Mouse (Mus musculus): Measurements from ENCODE around the gene Gabbr2.

The Gabbr2 gene

GRCm38 (mm10) chr4:46866070-46866469 is 125.6 kb downstream of the Gabbr2 start:
- DNase-seq (ENCODE audit: low read depth, low spot score) = no peak

GRCm38 (mm10) chr4:46863721-46864120 is 128.0 kb downstream of the Gabbr2 start:
- no peak for DNase-seq (ENCODE audit: low read depth, low spot score)

DNA sequence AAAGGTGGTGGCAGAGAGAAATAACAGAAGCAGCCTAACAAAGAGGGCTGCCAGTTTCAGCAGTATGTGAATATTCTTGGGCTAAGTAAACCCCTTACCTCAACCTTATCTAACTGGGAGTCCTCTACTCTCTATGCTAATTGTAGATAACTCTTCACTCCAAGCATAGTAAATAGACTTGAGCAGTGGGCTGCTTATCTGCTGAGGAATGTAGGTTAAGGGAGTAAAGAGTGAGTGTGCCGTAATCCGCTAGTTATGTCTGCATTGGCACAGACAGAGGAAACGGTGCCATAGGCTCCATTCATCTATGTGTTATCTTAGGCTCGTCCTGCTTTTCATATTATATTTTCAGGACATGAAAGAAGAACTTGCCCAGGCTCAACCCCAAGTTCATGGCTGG is 129.0 kb downstream of the Gabbr2 start:
- DNase-seq (ENCODE audit: low read depth, low spot score) = no peak

- DNase-seq (ENCODE audit: low read depth, low spot score) = no peak
Measured at GRCm38 (mm10) chr4:46860586-46860985, 131.1 kb downstream of the Gabbr2 start.

DNA sequence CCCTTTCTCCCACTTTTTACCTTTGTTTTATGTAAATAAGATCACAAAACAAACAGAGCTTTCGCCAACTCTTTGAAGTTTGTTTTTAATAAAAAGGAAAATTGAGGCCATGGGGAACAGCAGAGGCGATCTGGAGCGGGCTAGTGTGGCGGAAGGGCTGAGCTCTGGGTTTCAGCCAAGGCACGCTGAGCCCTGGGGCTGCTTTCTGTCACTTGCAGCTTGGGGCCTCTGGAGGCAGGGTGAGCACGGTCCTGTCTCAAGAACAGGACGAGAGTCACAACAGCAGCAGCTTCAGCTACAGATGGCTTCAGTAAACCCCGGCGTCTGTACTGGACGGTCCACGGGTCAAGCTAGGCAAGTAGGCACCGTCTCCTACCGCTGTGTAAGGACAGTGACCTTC is 132.8 kb downstream of the Gabbr2 start:
- peak; percentile 46 for DNase-seq (ENCODE audit: low read depth, low spot score)

DNA sequence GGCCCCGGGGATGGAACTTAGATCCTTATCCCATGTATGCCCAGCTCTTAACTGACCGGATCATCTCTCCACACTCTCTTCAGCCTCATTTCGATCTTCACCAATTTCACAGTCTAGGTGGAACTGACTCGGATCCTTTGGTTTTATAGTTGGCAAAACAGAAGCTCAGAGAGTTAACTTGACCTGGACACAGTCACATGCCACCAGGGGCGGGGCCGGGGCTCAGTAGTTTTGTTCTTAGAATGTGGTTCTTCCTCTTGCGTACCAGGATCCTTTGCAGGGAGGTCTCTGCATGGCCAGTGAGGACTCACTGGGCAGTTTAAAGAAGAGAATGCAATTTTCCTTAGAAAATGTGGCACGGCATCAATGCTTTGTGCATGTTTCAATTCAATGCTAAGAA is 135.5 kb downstream of the Gabbr2 start:
- no peak for DNase-seq (ENCODE audit: low read depth, low spot score)

DNA sequence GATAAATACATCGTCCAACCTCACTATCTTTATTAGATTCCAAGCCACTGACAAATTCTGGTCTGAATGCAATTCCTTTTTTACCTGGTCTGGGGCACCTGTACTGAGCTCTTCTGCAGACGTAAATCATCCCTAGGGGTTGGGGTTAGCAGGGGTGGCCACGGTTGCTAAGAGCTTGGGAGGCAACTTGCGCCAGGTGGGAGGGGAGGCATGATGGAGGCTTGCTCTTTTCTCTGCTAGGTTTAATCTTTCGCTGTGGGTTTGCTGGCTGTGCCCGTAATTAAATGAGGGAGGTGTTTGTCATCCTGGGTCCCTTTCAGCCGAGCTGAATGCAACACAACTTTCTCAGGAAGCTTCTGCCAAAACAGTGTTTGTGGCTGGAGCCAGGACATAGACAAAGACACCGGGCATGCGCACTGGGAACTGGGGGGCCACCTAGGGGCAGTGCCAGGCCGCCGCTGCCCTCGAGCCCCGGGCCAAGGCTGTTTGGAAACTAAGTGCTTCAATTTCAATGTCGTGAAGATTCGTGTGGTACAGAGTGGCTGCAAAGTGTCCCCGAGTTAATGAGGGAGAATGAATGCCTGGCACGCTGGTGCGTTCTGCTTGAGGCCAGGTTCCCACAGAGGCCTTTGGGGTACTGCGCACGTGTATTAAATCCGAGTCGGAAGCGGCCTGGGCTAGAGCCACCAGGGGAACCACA is 136.8 kb downstream of the Gabbr2 start:
- no peak for DNase-seq (ENCODE audit: low read depth, low spot score)

DNA sequence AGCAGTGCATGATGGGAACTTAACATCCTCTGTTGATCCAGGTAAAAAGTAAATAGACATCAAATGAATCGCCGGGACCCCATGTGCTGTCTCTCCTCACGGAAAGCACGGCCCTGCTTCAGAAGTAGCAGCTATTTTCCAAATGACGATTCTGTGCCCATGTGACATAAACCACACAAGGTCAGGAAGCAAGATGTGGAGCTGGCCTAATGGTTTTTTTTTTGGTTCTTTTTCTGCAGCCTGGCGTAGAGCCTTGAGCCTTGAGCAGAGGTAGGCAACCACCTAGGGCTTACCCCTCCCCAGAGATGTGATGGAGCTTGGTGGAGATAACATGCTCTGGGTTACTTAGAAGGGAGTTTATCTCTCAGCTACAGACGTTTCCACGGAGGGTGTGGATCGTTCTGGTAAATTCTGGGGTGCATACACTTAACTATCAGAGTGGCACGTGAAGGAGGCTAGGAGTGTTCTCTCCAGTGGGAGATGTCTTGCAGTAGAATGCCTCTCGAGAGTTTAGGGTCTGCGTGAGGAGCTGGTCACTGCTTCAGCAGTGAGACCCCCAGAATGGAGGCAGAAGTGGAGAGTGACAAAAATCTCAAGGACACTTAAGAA is 137.7 kb downstream of the Gabbr2 start:
- DNase-seq (ENCODE audit: low read depth, low spot score) = no peak

DNA sequence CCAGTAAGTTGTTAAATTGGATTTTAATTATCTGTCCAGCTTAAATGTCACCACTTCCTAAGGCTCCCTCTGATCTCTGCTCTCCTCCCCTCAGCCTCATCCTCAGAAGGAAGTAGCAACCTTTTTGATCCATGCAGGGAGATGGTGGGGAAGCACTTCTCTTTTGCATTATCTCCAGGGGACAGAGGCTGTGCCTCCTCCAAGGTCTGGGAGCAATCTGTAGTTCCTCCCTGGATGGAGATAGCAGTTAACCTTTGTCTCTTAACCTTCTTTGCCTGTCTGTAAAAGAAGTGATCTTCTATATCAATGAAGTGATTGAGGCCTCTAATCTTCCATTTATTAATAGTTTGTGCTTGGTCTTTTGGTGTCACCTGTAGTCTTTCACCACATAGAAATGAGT is 143.9 kb downstream of the Gabbr2 start:
- DNase-seq (ENCODE audit: low read depth, low spot score) = no peak

DNA sequence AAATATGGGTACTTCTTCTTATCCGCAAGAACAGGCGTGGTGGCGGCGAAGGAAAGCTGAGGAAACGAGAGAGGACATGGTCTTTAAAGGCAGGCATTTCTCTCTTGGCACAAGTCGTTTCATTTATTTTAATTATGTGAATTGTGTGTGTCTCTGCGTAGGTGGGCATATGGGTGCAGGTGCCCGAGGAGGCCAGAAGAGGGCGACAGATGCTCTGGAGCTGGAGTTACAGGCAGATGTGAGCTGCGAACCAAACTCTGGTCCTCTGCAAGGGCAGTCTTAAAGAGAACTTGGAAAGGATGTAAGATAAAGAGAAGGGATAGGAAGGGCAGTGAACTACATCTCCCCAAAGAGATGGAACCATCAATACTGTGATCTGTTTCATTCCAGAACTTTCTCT is 145.3 kb downstream of the Gabbr2 start:
- no peak for DNase-seq (ENCODE audit: low read depth, low spot score)

GRCm38 (mm10) chr4:46844982-46845643 is 146.6 kb downstream of the Gabbr2 start:
- no peak for DNase-seq (ENCODE audit: low read depth, low spot score)

GRCm38 (mm10) chr4:46844567-46844966 is 147.1 kb downstream of the Gabbr2 start:
- no peak for DNase-seq (ENCODE audit: low read depth, low spot score)

GRCm38 (mm10) chr4:46842596-46842995 is 149.1 kb downstream of the Gabbr2 start:
- no peak for DNase-seq (ENCODE audit: low read depth, low spot score)

DNA sequence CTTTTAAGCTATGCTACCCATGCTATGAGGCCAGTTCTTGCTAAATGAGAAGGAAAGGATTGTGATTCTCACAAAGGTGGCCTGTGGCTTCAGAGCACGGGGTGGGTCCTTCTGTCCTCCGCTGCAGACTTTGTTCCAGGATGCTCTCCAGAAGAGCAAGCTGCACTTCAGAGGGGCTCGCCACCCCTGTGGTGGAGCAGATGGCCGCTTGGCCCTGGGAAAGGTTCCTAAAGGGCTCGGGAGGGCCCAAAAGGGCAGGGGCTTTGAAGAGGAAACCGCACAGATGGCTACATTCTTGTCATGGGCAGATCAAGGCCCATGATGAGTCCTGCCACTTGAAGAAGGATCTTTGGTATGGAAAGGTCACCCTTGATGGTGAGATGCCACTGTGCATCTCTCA is 151.5 kb downstream of the Gabbr2 start:
- DNase-seq (ENCODE audit: low read depth, low spot score) = no peak

DNA sequence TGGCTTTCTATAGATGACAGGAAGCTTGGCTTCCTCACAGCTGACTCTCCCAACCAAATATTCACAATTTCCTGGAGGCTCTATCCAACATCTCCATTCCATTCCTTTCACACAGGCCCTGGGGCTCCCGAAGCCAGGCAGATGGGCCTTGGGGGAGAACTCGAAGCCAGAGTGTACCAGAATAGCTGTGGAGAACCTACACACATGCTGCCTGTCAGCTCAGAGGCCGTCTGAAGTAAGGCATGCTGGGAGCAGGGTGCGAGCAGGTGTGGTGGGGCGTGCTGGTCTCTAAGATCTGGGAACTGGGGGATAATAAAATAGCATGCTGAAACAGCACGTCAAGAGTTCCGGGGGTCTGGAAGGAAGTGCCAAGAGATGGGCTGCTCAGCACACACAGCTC is 154.3 kb downstream of the Gabbr2 start:
- no peak for DNase-seq (ENCODE audit: low read depth, low spot score)

- DNase-seq (ENCODE audit: low read depth, low spot score) = no peak
Measured at GRCm38 (mm10) chr4:46836065-46836464, 155.6 kb downstream of the Gabbr2 start.

DNA sequence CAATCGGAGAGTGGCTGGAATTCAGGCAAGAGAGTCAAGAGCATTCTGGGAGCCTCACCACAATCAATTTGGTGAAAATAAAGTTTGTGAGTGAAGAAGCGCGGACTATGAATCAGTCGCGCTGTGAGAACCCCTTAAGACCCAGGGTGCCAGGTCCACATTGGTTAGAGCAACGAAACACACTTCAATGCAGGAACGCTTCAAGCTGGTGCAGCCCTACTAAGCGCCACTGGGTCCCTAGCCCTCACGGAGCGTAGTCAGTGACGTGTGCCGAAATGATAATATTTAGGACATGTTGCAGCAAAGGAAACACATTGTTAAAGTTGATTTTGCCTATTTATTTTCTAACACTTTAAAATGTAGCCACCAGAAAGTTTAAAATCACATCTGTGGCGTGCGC is 156.6 kb downstream of the Gabbr2 start:
- no peak for DNase-seq (ENCODE audit: low read depth, low spot score)

- DNase-seq (ENCODE audit: low read depth, low spot score) = peak; percentile 43
Measured at GRCm38 (mm10) chr4:46832834-46833544, 158.7 kb downstream of the Gabbr2 start.

DNA sequence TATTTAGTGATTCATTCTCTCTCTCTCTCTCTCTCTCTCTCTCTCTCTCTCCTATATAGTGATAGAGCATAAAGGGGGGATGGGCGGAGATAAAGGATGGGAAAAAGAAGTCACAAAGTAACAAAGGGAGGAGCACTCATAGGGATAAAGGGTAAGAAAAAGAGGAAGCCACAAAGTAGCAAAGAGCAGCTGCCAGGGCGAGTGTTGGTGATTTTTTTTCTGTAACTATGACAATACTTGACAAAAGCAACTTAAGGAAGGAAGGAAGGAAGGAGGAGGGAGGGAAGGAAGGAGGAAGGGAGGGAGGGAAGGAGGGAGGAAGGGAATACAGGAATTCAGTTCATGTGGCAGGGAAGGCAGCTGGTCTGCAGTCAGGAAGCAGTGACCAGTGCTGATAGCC is 162.0 kb downstream of the Gabbr2 start:
- no peak for DNase-seq (ENCODE audit: low read depth, low spot score)

DNA sequence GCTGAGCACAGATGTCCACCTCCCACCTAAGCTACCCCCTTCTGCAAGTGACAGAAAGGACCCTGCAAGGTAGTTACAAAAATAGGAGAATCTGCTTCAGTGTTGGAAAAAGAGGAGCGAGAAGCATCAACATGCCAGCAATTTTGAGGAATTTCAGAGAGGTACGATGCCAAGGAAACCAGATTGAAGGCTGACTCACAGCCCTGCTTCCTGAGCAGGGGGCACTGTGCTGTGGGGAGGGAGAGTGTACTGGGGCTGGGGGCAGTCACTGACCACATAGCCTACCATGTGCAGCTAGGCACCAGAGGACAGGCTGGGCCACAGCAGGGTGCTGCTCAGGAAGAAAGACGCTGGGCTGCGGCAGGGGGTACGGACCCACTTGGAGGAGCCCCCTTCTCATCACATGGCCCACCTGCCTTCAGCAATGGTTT is 163.5 kb downstream of the Gabbr2 start:
- DNase-seq (ENCODE audit: low read depth, low spot score) = no peak

DNA sequence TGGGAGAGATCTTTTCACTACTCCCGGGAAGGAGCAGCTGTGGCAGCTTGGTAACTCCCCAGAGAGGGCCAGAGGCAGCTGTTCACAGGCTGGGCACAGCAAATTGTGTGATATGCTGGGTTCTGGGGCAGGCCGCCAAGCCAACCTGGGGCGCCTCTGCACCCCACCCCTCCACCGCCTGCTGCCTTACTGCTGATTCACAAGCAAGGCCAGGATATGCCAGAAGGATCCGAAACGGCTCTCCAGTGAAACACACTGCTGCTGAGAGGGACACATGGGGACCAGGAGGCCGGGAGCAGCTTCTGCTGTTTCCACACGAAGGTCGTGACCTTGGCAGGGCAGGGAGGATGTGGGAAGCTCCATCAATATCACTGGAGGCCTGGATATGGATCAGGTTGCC is 164.2 kb downstream of the Gabbr2 start:
- peak; percentile 39 for DNase-seq (ENCODE audit: low read depth, low spot score)

- DNase-seq (ENCODE audit: low read depth, low spot score) = no peak
Measured at GRCm38 (mm10) chr4:46825846-46826529, 165.7 kb downstream of the Gabbr2 start.
